Mouse (Mus musculus) hindbrain, embryonic 14.5 days (tissue): Measurements from ENCODE around the gene Dgkz. TPM values are rescaled to one million over a fixed set of nuclear protein-coding genes. Genes with fewer than 3 reads are reported as not detected.

ENCODE experiments used
- ATAC-seq: fragments of 200-750 bp; cut with Nextera tagmentation; 2 replicates; pipeline ENCODE4 v1.8.0; 2017; ENCODE audit warnings: moderate number of reproducible peaks, mild to moderate bottlenecking, moderate TSS enrichment, moderate library complexity; ENCODE audit not compliant: low FRiP score
- DNase-seq: peaks from one replicate; pipeline ENCODE4 v3.0.0-alpha.2; 2015; ENCODE audit warnings: low spot score
- H3K27ac ChIP-seq: fragments of 300-500 bp; sonication (generic); 2 replicates; pipeline ENCODE4 v1.5.1; 2014; ENCODE audit warnings: mild to moderate bottlenecking, moderate library complexity
- H3K27me3 ChIP-seq: fragments of 300-500 bp; sonication (generic); 2 replicates; pipeline ENCODE4 v1.6.1; 2014; ENCODE audit warnings: mild to moderate bottlenecking, low read length, mixed read lengths; ENCODE audit not compliant: control insufficient read depth, insufficient read depth
- H3K36me3 ChIP-seq: fragments of 300-500 bp; sonication (generic); replicated peaks from 2 replicates; pipeline ENCODE4 v1.6.1; 2014; ENCODE audit not compliant: control insufficient read depth, insufficient read depth
- H3K4me1 ChIP-seq: fragments of 300-500 bp; sonication (generic); replicated peaks from 2 replicates; pipeline ENCODE4 v1.6.1; 2014; ENCODE audit warnings: antibody characterized with exemption, low read length, mixed read lengths; ENCODE audit not compliant: control insufficient read depth, insufficient read depth
- H3K4me2 ChIP-seq: fragments of 300-500 bp; sonication (generic); replicated peaks from 2 replicates; pipeline ENCODE4 v1.6.1; 2014; ENCODE audit warnings: mild to moderate bottlenecking, moderate library complexity
- H3K4me3 ChIP-seq: fragments of 300-500 bp; sonication (generic); replicated peaks from 2 replicates; pipeline ENCODE4 v1.5.1; 2014; ENCODE audit warnings: mild to moderate bottlenecking, low read length
- H3K9ac ChIP-seq: fragments of 300-500 bp; sonication (generic); 2 replicates; pipeline ENCODE4 v1.6.1; 2014
- H3K9me3 ChIP-seq: fragments of 300-500 bp; sonication (generic); 2 replicates; pipeline ENCODE4 v1.6.1; 2016; ENCODE audit warnings: low read length; ENCODE audit not compliant: control insufficient read depth
- WGBS: fragments of 180-500 bp; shearing (Covaris S2); extraction: QIAGEN DNeasy Blood & Tissue Kit; methylation state at CpG from one replicate; pipeline ENCODE4 v1.1.7; 2014; 5-methylcytosine and 5-hydroxymethylcytosine counted together
- polyA plus RNA-seq: library from polyadenylated mRNA; unstranded; fragments of >200 nt; fragmentation: Nextera tagmentation; extraction: Ambion mirVana; gene quantifications from 2 replicates; pipeline ENCODE4 v1.2.1, GENCODE M21; 2014

Dgkz gene
- polyA plus RNA-seq, 1 experiment from 2014 or later, result 39.0 TPM

DNA sequence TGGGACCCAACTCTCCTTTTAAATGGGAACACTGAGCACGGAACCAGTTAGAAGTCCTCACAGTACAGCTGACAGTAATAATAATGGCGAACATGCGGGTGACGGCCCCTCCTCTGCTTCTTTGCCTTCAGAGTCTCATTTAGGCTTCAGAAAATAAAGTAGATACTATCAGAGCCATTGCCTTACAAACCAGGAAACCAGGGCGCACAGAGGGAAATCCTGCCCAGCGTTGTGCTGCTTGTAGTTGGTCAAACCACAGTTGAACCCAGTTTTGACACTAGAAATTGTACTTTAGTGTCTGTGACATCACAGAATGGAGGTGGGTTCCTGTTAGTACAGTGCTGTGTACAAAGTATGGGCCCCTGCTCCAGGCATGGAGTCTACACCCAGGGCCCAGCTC lies 38.6 kb upstream of the Dgkz start:
- Histone ChIP-seq H3K4me2 (no peak overlapping the region), H3K9ac (no peak overlapping the region), H3K4me1 (no peaks in the 10 kb centered on the region), H3K27me3 (no peaks in the 10 kb centered on the region), H3K9me3 (no peaks in the 10 kb centered on the region), H3K27ac (no peak overlapping the region), H3K36me3 (no peaks in the 10 kb centered on the region), H3K4me3 (no peak overlapping the region)
- no peak for DNase-seq
- no peak for ATAC-seq
- WGBS, result 86% methylated on average over 6 of the region's 6 CpGs

DNA sequence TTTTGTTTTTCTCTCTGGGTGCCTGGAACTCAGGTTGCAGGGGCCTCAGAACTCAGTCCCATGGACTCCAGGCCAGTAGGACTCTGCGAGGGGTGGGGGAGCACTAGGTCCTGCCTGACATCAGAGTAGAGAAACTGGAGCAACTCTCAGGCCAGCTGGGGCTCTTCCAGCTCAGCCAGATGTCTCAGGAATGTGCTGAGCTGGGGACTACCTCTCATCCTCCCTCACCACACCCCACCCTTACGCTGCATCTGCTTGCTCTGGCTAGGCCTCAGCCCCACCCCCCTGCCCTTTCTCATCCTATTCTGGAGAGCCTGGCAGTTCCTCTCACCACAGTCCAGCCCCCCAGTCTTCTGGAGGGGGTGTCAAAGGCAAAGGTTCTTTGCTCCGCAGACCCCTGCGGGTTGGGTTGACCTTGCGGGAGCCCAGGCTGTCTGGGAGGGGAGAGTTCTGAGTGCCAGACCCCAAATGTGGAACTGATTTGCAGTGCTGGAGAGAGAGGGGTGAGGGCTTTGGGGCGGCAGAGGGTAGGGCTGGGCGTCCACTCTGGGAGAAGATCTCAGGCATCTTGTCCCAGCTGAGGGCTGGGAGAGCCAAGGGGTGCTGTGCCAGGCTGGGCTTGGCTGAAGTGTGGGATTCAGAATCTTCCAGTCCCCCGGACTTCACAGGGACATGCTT lies 37.2 kb upstream of the Dgkz start:
- H3K4me1 ChIP-seq, result no peaks in the 10 kb centered on the region
- no peak overlapping the region for H3K9ac ChIP-seq
- no peak overlapping the region for H3K4me3 ChIP-seq
- no peak overlapping the region for H3K4me2 ChIP-seq
- WGBS, result 56% methylated on average over 8 of the region's 8 CpGs
- H3K27ac ChIP-seq, result no peak overlapping the region
- H3K9me3 ChIP-seq, result no peaks in the 10 kb centered on the region
- no peaks in the 10 kb centered on the region for H3K36me3 ChIP-seq
- H3K27me3 ChIP-seq, result no peaks in the 10 kb centered on the region
- no peak for ATAC-seq
- no peak for DNase-seq

DNA sequence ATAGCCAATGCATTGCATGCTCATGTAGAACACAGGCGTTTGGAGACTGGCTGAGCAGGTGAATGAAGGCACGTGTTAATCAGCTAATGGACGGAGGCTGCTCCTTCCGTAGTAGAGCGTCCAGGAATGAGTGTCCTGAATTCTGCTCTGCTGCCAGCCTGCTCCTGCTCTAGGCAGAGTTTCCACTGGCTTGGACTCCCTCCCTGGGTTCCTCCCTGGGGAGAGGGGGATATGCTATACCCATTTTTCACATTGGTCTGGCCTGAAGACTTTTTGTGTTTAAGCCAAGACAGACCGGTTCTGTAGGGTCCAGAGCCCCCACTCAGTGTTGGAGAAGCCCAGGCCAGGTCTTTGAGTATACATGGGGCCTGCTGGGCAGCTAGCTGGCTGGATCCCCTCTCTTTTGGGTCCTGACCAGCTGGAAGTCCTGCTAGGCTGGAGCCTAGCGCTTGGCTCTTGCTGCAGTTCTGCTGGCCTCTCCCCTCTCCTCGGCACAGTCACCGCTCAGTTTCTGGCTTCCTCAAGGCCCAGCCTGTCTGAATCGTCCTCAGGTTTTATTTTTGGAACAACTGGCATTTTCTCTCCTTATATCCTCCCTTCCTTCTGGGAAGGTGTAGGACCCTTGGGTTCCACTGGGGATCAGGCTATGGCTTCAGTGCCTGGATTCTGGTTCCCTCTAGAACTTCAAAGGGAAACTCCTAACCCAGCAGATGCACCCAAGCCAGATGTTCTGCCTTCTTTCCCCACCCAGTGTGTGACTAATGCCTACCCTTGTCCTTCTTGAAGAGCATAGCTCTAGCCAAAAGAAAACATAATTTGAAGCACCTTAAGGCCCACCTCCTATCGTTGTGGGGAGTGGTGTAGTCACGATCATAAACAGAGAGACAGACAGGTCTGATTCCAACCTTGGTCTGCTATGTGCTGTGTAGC lies 36.0 kb upstream of the Dgkz start:
- DNase-seq, result no peak
- Histone ChIP-seq H3K27ac (no peak overlapping the region), H3K4me1 (peaks cover 9% of the 10 kb centered on the region), H3K4me3 (no peak overlapping the region), H3K36me3 (no peaks in the 10 kb centered on the region), H3K9me3 (no peaks in the 10 kb centered on the region), H3K4me2 (no peak overlapping the region), H3K27me3 (no peaks in the 10 kb centered on the region), H3K9ac (no peak overlapping the region)
- no peak for ATAC-seq
- WGBS, result 79% methylated on average over 12 of the region's 12 CpGs

DNA sequence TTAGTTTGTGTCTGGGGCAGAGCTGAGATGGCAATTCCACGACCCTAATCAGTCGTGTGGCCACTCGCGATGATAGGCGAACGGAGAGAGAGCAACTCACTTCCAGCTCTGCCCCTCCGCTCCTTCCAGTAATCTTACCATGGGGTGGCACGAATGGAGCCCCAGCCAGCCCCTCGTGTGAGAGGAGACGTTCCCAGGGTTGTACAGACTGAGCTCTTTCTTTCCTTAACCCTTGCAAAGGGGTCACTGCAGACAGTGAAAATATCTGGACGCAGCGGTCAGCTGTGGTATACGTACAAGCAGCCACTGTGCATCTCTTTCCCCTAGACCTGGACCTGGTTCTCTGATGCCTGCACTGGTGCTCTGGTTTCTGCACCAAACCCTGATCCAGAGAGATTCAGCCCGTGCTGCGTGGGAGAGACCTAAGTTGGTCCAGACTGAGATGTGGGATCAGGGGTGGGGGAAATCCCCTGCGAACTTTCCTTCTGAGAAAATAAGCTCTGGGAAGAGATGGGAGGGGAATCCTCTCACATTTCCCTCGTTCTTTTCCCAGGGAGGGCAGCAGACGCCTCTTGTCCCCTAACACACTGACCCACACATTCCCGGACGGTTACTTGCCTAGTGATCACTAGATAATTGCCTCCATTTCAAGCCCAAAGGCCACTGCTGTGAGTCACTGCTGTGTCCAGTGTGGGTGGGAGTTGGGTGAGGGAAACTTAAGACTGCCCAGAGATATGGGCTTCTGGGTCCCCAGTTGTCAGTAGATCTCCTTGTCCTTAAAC lies 33.1 kb upstream of the Dgkz start:
- no peaks in the 10 kb centered on the region for H3K36me3 ChIP-seq
- peak overlapping the region; percentile 49 for H3K4me3 ChIP-seq
- H3K9ac ChIP-seq, result peak overlapping the region; percentile 71
- DNase-seq (no peak), ATAC-seq (no peak; the same call in 1 of the 2 replicates)
- peak overlapping the region; percentile 91 for H3K4me2 ChIP-seq
- peaks cover 3% of the 10 kb centered on the region; the same call in 1 of the 2 replicates for H3K27me3 ChIP-seq
- WGBS, result 4% methylated on average over 20 of the region's 20 CpGs
- peaks cover 13% of the 10 kb centered on the region for H3K4me1 ChIP-seq
- H3K27ac ChIP-seq, result peak overlapping the region; percentile 74
- no peaks in the 10 kb centered on the region for H3K9me3 ChIP-seq

DNA sequence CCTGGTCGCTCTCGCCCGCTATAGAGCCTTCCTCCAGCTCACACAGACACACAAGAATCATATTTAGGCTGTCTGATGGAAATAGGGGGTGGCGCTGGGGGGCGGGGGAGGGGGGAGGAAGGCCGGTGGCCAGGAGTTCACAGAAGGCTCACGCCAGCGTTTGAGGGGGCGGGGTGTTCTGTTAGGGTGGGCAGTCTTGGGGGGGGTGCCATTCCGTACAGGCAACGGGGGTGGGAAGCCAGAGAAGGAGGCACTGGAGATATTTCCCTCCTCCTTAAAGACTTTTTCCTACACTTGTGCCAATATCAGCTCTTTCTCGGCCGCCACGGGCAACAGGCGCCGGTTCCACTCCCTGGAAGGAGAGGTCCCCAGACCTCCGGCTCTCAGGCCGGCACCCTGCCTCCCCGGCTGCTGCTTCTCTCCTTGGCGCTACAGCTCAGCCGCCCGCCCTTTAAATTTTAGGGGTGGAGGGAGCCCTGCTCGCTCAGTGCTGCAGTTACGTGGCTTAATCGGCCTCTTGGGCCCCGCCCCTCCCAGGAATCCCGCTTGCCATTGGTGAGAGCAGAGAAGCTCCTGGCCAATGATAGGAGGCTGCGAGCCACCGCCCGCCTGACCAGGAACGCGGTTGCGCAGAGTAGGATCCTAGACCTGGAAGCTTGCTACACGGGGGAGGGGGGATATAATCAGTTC lies 32.4 kb upstream of the Dgkz start:
- ATAC-seq (peak; percentile 97), DNase-seq (peak; percentile 95)
- H3K27ac ChIP-seq, result peak overlapping the region; percentile 74
- peaks cover 3% of the 10 kb centered on the region; the same call in 1 of the 2 replicates for H3K27me3 ChIP-seq
- H3K9ac ChIP-seq, result peak overlapping the region; percentile 71
- WGBS, result under 1% methylated on average over 33 of the region's 34 CpGs
- H3K4me3 ChIP-seq, result peak overlapping the region; percentile 49
- peaks cover 13% of the 10 kb centered on the region for H3K4me1 ChIP-seq
- no peaks in the 10 kb centered on the region for H3K36me3 ChIP-seq
- H3K4me2 ChIP-seq, result peak overlapping the region; percentile 91
- H3K9me3 ChIP-seq, result no peaks in the 10 kb centered on the region

DNA sequence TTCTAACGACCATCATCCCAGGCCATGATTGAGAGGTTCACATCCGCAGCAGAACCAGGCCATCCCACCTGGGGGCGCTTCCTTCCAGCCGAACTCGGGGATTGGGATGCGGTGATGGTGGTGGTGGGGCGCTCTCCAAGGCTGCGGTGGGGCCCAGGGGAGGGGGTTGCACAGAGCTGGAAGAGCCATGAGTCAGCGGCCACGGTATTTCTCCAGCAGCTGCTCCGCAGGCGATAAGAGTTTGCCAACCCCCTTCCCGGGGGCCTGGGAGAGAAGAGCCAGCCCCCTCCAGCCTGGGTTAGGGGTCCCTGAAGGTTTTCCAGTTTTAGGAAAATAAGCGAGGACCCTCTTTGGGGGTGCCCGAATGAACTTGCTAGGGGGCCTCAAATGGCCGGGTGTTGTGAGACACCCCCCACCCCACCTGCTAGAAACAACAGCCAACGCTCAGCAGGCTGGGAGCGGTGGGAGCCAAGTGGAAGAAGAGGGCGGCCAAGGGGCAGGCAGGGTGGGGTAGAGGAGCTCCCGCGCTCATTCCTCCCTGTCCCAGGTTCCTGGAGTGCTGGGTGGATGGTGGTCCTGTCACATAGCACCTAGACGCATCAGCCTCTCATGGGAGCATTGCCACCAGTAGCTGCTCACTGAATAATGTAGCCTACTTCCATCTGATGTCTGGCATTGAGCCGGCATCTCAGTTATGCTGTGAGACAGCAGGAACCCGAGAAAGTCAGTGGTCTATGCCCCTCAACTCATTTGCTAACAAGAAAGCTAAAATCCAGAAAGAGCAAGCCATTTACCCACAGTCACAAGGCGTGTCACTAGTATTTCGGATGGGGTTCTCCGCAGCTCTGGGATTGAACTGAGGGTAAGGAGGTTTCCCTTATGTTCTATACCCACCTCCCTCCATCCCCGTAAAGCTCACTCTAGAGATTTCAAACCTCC lies 31.6 kb upstream of the Dgkz start:
- WGBS, result under 1% methylated on average over 28 of the region's 28 CpGs

DNA sequence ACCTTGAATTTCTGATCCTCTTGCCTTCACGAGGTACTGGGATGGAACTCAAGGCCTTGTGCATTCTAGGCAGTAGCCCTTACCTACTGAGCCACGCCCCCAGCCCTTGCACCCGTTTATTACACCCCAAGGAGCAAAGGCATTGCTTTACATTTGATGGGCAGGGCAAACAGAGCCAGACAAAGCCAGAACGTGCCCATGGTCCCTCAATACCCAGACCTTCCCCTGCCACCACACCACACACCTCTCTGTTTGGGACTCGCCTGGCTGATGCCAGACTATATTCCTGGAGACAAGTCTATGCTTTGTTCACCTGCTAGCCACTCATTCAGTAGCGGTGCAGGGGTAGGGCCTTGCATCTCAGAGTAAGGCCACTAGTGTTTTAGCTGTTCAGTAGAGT lies 30.8 kb upstream of the Dgkz start:
- peaks cover 13% of the 10 kb centered on the region for H3K4me1 ChIP-seq
- peak overlapping the region; percentile 91 for H3K4me2 ChIP-seq
- H3K36me3 ChIP-seq, result no peaks in the 10 kb centered on the region
- 50% methylated on average over 6 of the region's 6 CpGs for WGBS
- no peaks in the 10 kb centered on the region for H3K9me3 ChIP-seq
- DNase-seq, result no peak
- no peak overlapping the region for H3K4me3 ChIP-seq
- H3K27me3 ChIP-seq, result peaks cover 3% of the 10 kb centered on the region; the same call in 1 of the 2 replicates
- no peak for ATAC-seq
- peak overlapping the region; percentile 62; the same call in 1 of the 2 replicates for H3K9ac ChIP-seq
- H3K27ac ChIP-seq, result no peak overlapping the region

More for the DNA sequence above, 31.6 kb upstream of the Dgkz start:
- Histone ChIP-seq H3K27me3 (peaks cover 3% of the 10 kb centered on the region; the same call in 1 of the 2 replicates), H3K9me3 (no peaks in the 10 kb centered on the region), H3K4me1 (peaks cover 13% of the 10 kb centered on the region), H3K27ac (peak overlapping the region; percentile 74), H3K4me3 (peak overlapping the region; percentile 49), H3K9ac (peak overlapping the region; percentile 62), H3K36me3 (no peaks in the 10 kb centered on the region), H3K4me2 (peak overlapping the region; percentile 91)
- ATAC-seq (peak; percentile 22; the same call in 1 of the 2 replicates), DNase-seq (peak; percentile 65)

DNA sequence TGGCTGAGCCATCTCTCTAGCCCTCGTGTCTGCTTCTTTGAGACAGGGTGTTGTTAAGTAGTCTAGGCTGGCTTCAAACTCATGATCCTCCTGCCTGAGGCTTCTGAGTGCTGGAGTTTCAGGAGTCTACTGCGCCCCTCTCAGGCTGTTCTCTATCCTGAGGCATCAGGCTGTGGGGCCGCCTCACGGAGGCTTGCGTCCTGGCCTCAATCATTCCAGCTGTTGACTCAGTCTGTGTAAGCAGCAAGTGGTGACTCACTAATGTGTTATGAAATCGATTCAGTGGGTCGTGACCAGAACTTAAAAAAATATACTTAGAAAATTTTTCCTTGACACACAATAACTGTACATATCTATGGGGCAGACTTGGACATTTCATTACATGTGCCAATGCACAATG lies 29.0 kb upstream of the Dgkz start:
- Histone ChIP-seq H3K4me2 (no peak overlapping the region), H3K4me1 (peaks cover 13% of the 10 kb centered on the region), H3K27ac (no peak overlapping the region), H3K4me3 (no peak overlapping the region), H3K27me3 (peaks cover 3% of the 10 kb centered on the region; the same call in 1 of the 2 replicates), H3K9ac (no peak overlapping the region), H3K36me3 (no peaks in the 10 kb centered on the region), H3K9me3 (no peaks in the 10 kb centered on the region)
- ATAC-seq (no peak), DNase-seq (no peak)
- WGBS, result 76% methylated on average over 7 of the region's 7 CpGs
